ENCODE assay signal across 8 mouse cellular contexts in the genomic region with DNA sequence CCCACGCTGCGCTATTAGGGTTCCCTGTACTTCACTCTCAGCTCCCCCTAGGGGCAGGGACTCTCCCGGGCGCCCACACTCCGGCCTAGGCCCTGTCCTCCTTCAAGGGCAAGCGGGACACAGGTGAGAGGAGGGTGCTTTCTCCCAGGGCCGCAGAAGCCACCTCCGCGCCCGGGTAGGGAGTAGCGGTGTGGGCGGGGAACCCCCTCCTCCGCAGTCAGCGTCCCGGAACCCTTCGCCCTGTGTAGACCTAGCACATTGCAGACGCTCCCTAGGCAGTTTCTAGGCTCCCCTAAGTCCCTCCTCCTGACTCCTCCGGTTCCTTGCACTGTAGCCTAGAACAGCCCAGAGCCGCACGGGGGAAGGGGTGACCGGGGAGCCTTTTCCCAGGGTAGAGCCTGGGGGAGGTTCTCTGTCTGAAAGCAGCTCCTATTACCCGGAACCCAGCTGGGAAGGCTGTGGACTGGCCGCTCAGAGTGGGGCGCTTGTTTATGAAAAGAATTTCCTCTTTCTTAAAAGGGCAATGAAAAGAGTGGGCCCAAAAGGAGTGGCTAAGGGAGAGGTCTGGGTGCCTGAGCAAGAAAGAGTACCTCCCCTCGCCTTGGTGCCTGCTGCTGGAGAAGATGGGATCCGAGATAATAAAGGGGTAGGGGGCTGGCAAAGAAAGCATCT. TPM values are rescaled to one million over a fixed set of nuclear protein-coding genes. Genes with fewer than 3 reads are reported as not detected.
DNase-seq lines count a peak whose midpoint lies in the region; ATAC-seq lines count a peak whose summit lies in the region.

No protein-coding gene starts in this region.

- WGBS in hindbrain, embryonic 15.5 days, result under 1% methylated on average over 26 of the region's 26 CpGs
- WGBS in macrophage (ENCODE audit: missing documents), result 1% methylated on average over 25 of the region's 26 CpGs

- ATAC-seq in hindbrain, embryonic 15.5 days (ENCODE audit: low FRiP score, low read depth), result peak; percentile 91

- peaks cover 24% of the 10 kb centered on the region for H3K4me1 ChIP-seq in hindbrain, embryonic 15.5 days (replicated peaks)

- no peaks in the 10 kb centered on the region for H3K9me3 ChIP-seq in hindbrain, embryonic 15.5 days

- H3K9ac ChIP-seq in hindbrain, embryonic 15.5 days, result peak overlapping the region; percentile 56

- 0 out of 2 replicates have a peak, but pooled peaks cover 4% of the 10 kb centered on the region for H3K27me3 ChIP-seq in hindbrain, embryonic 15.5 days

- H3K4me3 ChIP-seq in hindbrain, embryonic 15.5 days, result peak overlapping the region; percentile 81
- H3K4me3 ChIP-seq in macrophage (ENCODE audit: inconsistent target), result peak overlapping the region; percentile 36

- peak overlapping the region; percentile 93 for H3K27ac ChIP-seq in hindbrain, embryonic 15.5 days (replicated peaks)
- peak overlapping the region; percentile 88 for H3K27ac ChIP-seq in macrophage

- no peaks in the 10 kb centered on the region for H3K36me3 ChIP-seq in hindbrain, embryonic 15.5 days
- peaks cover 31% of the 10 kb centered on the region for H3K36me3 ChIP-seq in macrophage (ENCODE audit: inconsistent target)

- peak; percentile 94 for DNase-seq in T-cell, adult 2 months (ENCODE audit: low spot score)
- DNase-seq in cerebellum, postnatal 36 days, result peak; percentile 93 to 97
- peak; percentile 95 to 97 for DNase-seq in frontal cortex, postnatal 36 days (ENCODE audit: low spot score in 2 of 2)
- DNase-seq in left cerebral cortex, adult 18-20 months (ENCODE audit: low spot score in 2 of 2), result peak; percentile 90 to 92
- peak; percentile 93 for DNase-seq in right cerebral cortex, adult 18-20 months
- peak; percentile 75 for DNase-seq in urinary bladder, postnatal 10 days (ENCODE audit: low spot score)

- H3K79me2 ChIP-seq in macrophage (ENCODE audit: inconsistent target), result no peaks in the 10 kb centered on the region

- H3K4me2 ChIP-seq in hindbrain, embryonic 15.5 days, result peak overlapping the region; percentile 86

RNA-seq across cellular contexts. Expression of gene Ctdsp1, which starts 4.5 kb away (rescaled TPM):
- 19.3 and 19.5 TPM in 2 replicates for polyA plus RNA-seq in hindbrain, embryonic 15.5 days (2015; fragmentation: Nextera tagmentation; extraction: Ambion mirVana)
- 10 to 100 TPM; 26.1 to 26.4 TPM for total RNA-seq in left cerebral cortex, adult 18-20 months (2021)
- total RNA-seq in macrophage (2018; cell fraction: chromatin; rRNA removed), result 10 to 100 TPM; 19.5 to 66.8 (median 34.4) TPM
- total RNA-seq in macrophage (2018; cell fraction: cytosol; rRNA removed), result 100 to 1,000 TPM in 22 of 26 experiments, 10 to 100 TPM in 4; 88.3 to 172 (median 115) TPM
- 100 to 1,000 TPM in 1 of 26 experiments, 10 to 100 TPM in 25; 37.1 to 101 (median 59.1) TPM for total RNA-seq in macrophage (2018; cell fraction: nucleus; rRNA removed)
- polyA plus RNA-seq in macrophage (2018), result 82.2 to 152 TPM (median 116 TPM) in 3 replicates

RNA-seq across cellular contexts. Expression of gene Slc11a1, which starts 11.9 kb away (rescaled TPM):
- polyA plus RNA-seq in hindbrain, embryonic 15.5 days (2015; fragmentation: Nextera tagmentation; extraction: Ambion mirVana), result 2.9 and 3.4 TPM in 2 replicates
- total RNA-seq in left cerebral cortex, adult 18-20 months (2021), result 1 to 10 TPM; 3.8 to 5.5 TPM
- total RNA-seq in macrophage (2018; cell fraction: chromatin; rRNA removed), result 100 to 1,000 TPM in 25 of 26 experiments, 10 to 100 TPM in 1; 65.4 to 694 (median 454) TPM
- total RNA-seq in macrophage (2018; cell fraction: cytosol; rRNA removed), result 100 to 1,000 TPM; 292 to 674 (median 440) TPM
- 100 to 1,000 TPM; 115 to 958 (median 476) TPM for total RNA-seq in macrophage (2018; cell fraction: nucleus; rRNA removed)
- 377 to 467 TPM (median 435 TPM) in 3 replicates for polyA plus RNA-seq in macrophage (2018)

RNA-seq across cellular contexts. Expression of gene Vil1, which starts 22.3 kb away (rescaled TPM):
- polyA plus RNA-seq in hindbrain, embryonic 15.5 days (2015; fragmentation: Nextera tagmentation; extraction: Ambion mirVana), result 0.12 and 0.24 TPM in 2 replicates
- total RNA-seq in left cerebral cortex, adult 18-20 months (2021), result 1 to 10 TPM in 1 of 2 experiments, under 1 TPM in 1; 0.79 to 1.6 TPM
- under 1 TPM in 9 of 26 experiments, not detected in 17; 0.18 to 0.94 (median 0.40) TPM for total RNA-seq in macrophage (2018; cell fraction: chromatin; rRNA removed)
- under 1 TPM in 23 of 26 experiments, not detected in 3; 0.03 to 0.28 (median 0.11) TPM for total RNA-seq in macrophage (2018; cell fraction: cytosol; rRNA removed)
- total RNA-seq in macrophage (2018; cell fraction: nucleus; rRNA removed), result under 1 TPM in 12 of 26 experiments, not detected in 14; 0.17 to 0.70 (median 0.32) TPM
- 0.04 to 0.06 TPM in 2 of 3 replicates, not detected in the other for polyA plus RNA-seq in macrophage (2018)

RNA-seq across cellular contexts. Expression of gene Catip, which starts 24.9 kb away (rescaled TPM):
- polyA plus RNA-seq in hindbrain, embryonic 15.5 days (2015; fragmentation: Nextera tagmentation; extraction: Ambion mirVana), result 1.1 and 2.4 TPM in 2 replicates
- total RNA-seq in left cerebral cortex, adult 18-20 months (2021), result 1 to 10 TPM in 1 of 2 experiments, under 1 TPM in 1; 0.82 to 1.5 TPM
- total RNA-seq in macrophage (2018; cell fraction: chromatin; rRNA removed), result 1 to 10 TPM in 1 of 26 experiments, under 1 TPM in 6, not detected in 19; 0.31 to 1.3 (median 0.81) TPM
- under 1 TPM; 0.03 to 0.68 (median 0.14) TPM for total RNA-seq in macrophage (2018; cell fraction: cytosol; rRNA removed)
- total RNA-seq in macrophage (2018; cell fraction: nucleus; rRNA removed), result 1 to 10 TPM in 6 of 26 experiments, under 1 TPM in 12, not detected in 8; 0.29 to 1.7 (median 0.84) TPM
- polyA plus RNA-seq in macrophage (2018), result 0.19 to 0.80 TPM (median 0.30 TPM) in 3 replicates

Comparison
In these comparisons a context has a peak if more than half of its experiments do, and no peak if none do; other contexts are left out.
1. Peak in every context shown above with its lines: DNase-seq, ATAC-seq, H3K4me3 ChIP-seq and H3K27ac ChIP-seq.
2. RNA of gene Slc11a1, which starts 11.9 kb away (polyA plus RNA-seq): 377 to 467 TPM in macrophage; 2.9 to 3.4 TPM in hindbrain, embryonic 15.5 days; every median in the first group is over 10 times any median in the second.